Mouse (Mus musculus): ENCODE measurements around the gene Slc17a2. TPM values are rescaled to one million over a fixed set of nuclear protein-coding genes. Genes with fewer than 3 reads are reported as not detected.

The Slc17a2 gene
- total and polyA plus RNA-seq, 3 experiments = 0.11 TPM; not detected in 2

GRCm38 (mm10) chr13:23779025-23779424 is 27.8 kb upstream of the Slc17a2 start:
- TF ChIP-seq POLR2AphosphoS5 (IDR thresholded peaks at IDR 0.05; ENCODE audit: insufficient replicate concordance, low read depth, low read length) = no peak
- Histone ChIP-seq H3K4me1 (ENCODE audit: insufficient read depth, low read depth, low read length) (peaks cover 6% of the 10 kb centered on the region), H3K9me3 (replicated peaks) (no peaks in the 10 kb centered on the region), H3K27me3 (ENCODE audit: insufficient read depth, low read length) (peaks cover 4% of the 10 kb centered on the region; the same call in 1 of the 2 replicates), H3K4me3 (ENCODE audit: low read depth, low read length) (no peak overlapping the region), H3K36me3 (replicated peaks) (no peaks in the 10 kb centered on the region)
- ATAC-seq (ENCODE audit: extremely low read depth, insufficient number of reproducible peaks, low FRiP score, poor library complexity, severe bottlenecking) (no peak), DNase-seq (ENCODE audit: low spot score) (no peak)

DNA sequence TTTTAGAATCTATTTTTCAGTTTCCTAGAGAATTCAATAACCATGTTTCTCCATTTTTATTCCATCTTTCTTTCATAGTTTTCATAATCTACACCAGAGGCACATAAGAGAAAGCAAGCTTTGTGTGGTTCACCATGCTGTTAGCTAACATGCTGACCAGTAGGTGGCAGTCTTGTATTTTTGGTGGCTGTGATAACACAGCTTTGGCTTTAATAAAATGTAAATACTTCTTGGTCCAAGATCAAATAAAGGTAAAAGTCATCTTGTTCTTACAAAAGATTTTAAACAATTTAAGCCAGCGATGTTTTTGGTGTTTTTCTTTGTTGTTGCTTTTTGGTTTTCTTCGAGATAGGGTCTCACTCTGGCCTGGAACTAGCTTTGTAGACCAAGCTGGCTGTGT is 14.3 kb upstream of the Slc17a2 start:
- DNase-seq (ENCODE audit: low spot score) = no peak
- H3K36me3 ChIP-seq (replicated peaks) = no peaks in the 10 kb centered on the region
- H3K9me3 ChIP-seq (replicated peaks) = no peaks in the 10 kb centered on the region
- H3K4me3 ChIP-seq (ENCODE audit: low read depth, low read length) = no peak overlapping the region
- H3K4me1 ChIP-seq (ENCODE audit: insufficient read depth, low read depth, low read length) = no peaks in the 10 kb centered on the region
- TF ChIP-seq CTCF (IDR thresholded peaks at IDR 0.05; ENCODE audit: low read depth, low read length) = peak; percentile 50
- no peak for TF ChIP-seq TAL1 (conservative IDR thresholded peaks at IDR 0.05; ENCODE audit: low read depth, low read length)
- no peak for TF ChIP-seq GATA2 (IDR thresholded peaks at IDR 0.05; ENCODE audit: borderline replicate concordance, low read depth, low read length)
- ATAC-seq (ENCODE audit: extremely low read depth, insufficient number of reproducible peaks, low FRiP score, poor library complexity, severe bottlenecking) = no peak
- H3K27me3 ChIP-seq (ENCODE audit: insufficient read depth, low read length) = peaks cover 9% of the 10 kb centered on the region; the same call in 1 of the 2 replicates

DNA sequence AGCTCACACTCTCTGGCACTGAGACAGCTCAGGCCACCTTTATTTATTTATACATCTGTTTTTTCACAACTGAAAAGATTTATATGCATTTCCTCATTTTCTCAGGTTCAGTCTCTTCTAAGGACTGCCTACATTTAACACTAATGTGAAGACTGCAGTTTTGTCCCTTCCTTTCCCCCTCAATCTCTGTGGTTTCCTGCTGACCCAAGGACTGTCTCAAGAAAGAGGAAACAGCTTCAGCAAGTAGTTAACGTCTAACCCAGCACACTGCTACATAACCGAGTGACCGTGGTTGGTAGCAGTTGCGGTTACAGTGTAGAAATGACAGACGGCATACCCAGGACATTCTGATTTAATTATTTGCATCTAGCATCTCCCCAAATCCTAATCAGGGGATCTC is 7.4 kb upstream of the Slc17a2 start:
- no peaks in the 10 kb centered on the region for H3K9me3 ChIP-seq (replicated peaks)
- no peak for TF ChIP-seq CTCF (IDR thresholded peaks at IDR 0.05; ENCODE audit: low read depth, low read length)
- no peak for TF ChIP-seq POLR2AphosphoS5 (IDR thresholded peaks at IDR 0.05; ENCODE audit: insufficient replicate concordance, low read depth, low read length)
- TF ChIP-seq GATA1 (IDR thresholded peaks at IDR 0.05; ENCODE audit: borderline replicate concordance, low read length) = no peak
- TF ChIP-seq TAL1 (conservative IDR thresholded peaks at IDR 0.05; ENCODE audit: low read depth, low read length) = no peak
- no peak for TF ChIP-seq GATA2 (IDR thresholded peaks at IDR 0.05; ENCODE audit: borderline replicate concordance, low read depth, low read length)
- no peaks in the 10 kb centered on the region for H3K4me1 ChIP-seq (ENCODE audit: insufficient read depth, low read depth, low read length)
- peaks cover 3% of the 10 kb centered on the region; the same call in 1 of the 2 replicates for H3K27me3 ChIP-seq (ENCODE audit: insufficient read depth, low read length)
- no peak overlapping the region for H3K4me3 ChIP-seq (ENCODE audit: low read depth, low read length)
- H3K36me3 ChIP-seq (replicated peaks) = no peaks in the 10 kb centered on the region
- DNase-seq (ENCODE audit: low spot score) = no peak
- no peak for ATAC-seq (ENCODE audit: extremely low read depth, insufficient number of reproducible peaks, low FRiP score, poor library complexity, severe bottlenecking)

DNA sequence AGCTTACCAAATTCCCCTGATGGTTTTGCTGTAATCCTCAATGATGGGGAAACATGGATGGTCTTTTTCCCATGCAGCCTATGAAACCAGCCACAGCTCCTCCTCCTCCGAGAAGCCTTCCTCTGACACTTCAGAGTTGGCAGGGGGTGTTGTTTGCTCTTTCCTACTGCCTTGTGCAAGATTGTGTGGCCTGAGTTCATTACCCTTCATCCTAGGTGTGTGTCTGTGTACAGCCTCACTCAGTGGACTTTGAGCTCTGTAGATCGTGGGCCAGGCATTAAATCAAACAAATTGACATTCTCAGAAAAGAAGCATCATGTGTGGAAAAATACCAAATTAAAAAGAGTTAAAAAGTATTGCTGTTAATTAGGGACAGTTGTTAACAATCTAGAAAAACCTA is 2.3 kb upstream of the Slc17a2 start:
- Histone ChIP-seq H3K27me3 (ENCODE audit: insufficient read depth, low read length) (peaks cover 11% of the 10 kb centered on the region), H3K4me1 (ENCODE audit: insufficient read depth, low read depth, low read length) (no peaks in the 10 kb centered on the region), H3K36me3 (replicated peaks) (no peaks in the 10 kb centered on the region), H3K4me3 (ENCODE audit: low read depth, low read length) (no peak overlapping the region), H3K9me3 (replicated peaks) (no peaks in the 10 kb centered on the region)
- DNase-seq (ENCODE audit: low spot score) (no peak), ATAC-seq (ENCODE audit: extremely low read depth, insufficient number of reproducible peaks, low FRiP score, poor library complexity, severe bottlenecking) (no peak)
- TF ChIP-seq TAL1 (conservative IDR thresholded peaks at IDR 0.05; ENCODE audit: low read depth, low read length) = no peak
- TF ChIP-seq GATA1 (IDR thresholded peaks at IDR 0.05; ENCODE audit: borderline replicate concordance, low read length) = no peak
- TF ChIP-seq CTCF (IDR thresholded peaks at IDR 0.05; ENCODE audit: low read depth, low read length) = no peak
- TF ChIP-seq POLR2AphosphoS5 (IDR thresholded peaks at IDR 0.05; ENCODE audit: insufficient replicate concordance, low read depth, low read length) = no peak
- no peak for TF ChIP-seq GATA2 (IDR thresholded peaks at IDR 0.05; ENCODE audit: borderline replicate concordance, low read depth, low read length)

- H3K4me3 ChIP-seq (ENCODE audit: low read depth, low read length) = no peak overlapping the region
- H3K4me1 ChIP-seq (ENCODE audit: insufficient read depth, low read depth, low read length) = no peaks in the 10 kb centered on the region
- peaks cover 15% of the 10 kb centered on the region for H3K27me3 ChIP-seq (ENCODE audit: insufficient read depth, low read length)
- DNase-seq (ENCODE audit: low spot score) (no peak), ATAC-seq (ENCODE audit: extremely low read depth, insufficient number of reproducible peaks, low FRiP score, poor library complexity, severe bottlenecking) (no peak)
- no peaks in the 10 kb centered on the region for H3K9me3 ChIP-seq (replicated peaks)
- TF ChIP-seq TAL1 (conservative IDR thresholded peaks at IDR 0.05; ENCODE audit: low read depth, low read length) (no peak), GATA2 (IDR thresholded peaks at IDR 0.05; ENCODE audit: borderline replicate concordance, low read depth, low read length) (no peak)
- H3K36me3 ChIP-seq (replicated peaks) = no peaks in the 10 kb centered on the region
These were observed 9.4 kb downstream of the Slc17a2 start for GRCm38 (mm10) chr13:23816148-23816547.

GRCm38 (mm10) chr13:23820179-23820940 is 13.6 kb downstream of the Slc17a2 start:
- H3K9me3 ChIP-seq (replicated peaks) = no peaks in the 10 kb centered on the region
- H3K4me1 ChIP-seq (ENCODE audit: insufficient read depth, low read depth, low read length) = no peaks in the 10 kb centered on the region
- ATAC-seq (ENCODE audit: extremely low read depth, insufficient number of reproducible peaks, low FRiP score, poor library complexity, severe bottlenecking) (no peak), DNase-seq (ENCODE audit: low spot score) (no peak)
- H3K4me3 ChIP-seq (ENCODE audit: low read depth, low read length) = no peak overlapping the region
- TF ChIP-seq GATA2 (IDR thresholded peaks at IDR 0.05; ENCODE audit: borderline replicate concordance, low read depth, low read length) (no peak), TAL1 (conservative IDR thresholded peaks at IDR 0.05; ENCODE audit: low read depth, low read length) (no peak)
- H3K36me3 ChIP-seq (replicated peaks) = no peaks in the 10 kb centered on the region
- peaks cover 6% of the 10 kb centered on the region; the same call in 1 of the 2 replicates for H3K27me3 ChIP-seq (ENCODE audit: insufficient read depth, low read length)

- no peak for DNase-seq (ENCODE audit: low spot score)
- Histone ChIP-seq H3K9me3 (replicated peaks) (no peaks in the 10 kb centered on the region), H3K4me1 (ENCODE audit: insufficient read depth, low read depth, low read length) (no peaks in the 10 kb centered on the region), H3K27me3 (ENCODE audit: insufficient read depth, low read length) (peaks cover 6% of the 10 kb centered on the region; the same call in 1 of the 2 replicates), H3K36me3 (replicated peaks) (no peaks in the 10 kb centered on the region), H3K4me3 (ENCODE audit: low read depth, low read length) (no peak overlapping the region)
- ATAC-seq (ENCODE audit: extremely low read depth, insufficient number of reproducible peaks, low FRiP score, poor library complexity, severe bottlenecking) = no peak
- no peak for TF ChIP-seq CTCF (IDR thresholded peaks at IDR 0.05; ENCODE audit: low read depth, low read length)
- TF ChIP-seq GATA1 (IDR thresholded peaks at IDR 0.05; ENCODE audit: borderline replicate concordance, low read length) = no peak
- no peak for TF ChIP-seq POLR2AphosphoS5 (IDR thresholded peaks at IDR 0.05; ENCODE audit: insufficient replicate concordance, low read depth, low read length)
- no peak for TF ChIP-seq GATA2 (IDR thresholded peaks at IDR 0.05; ENCODE audit: borderline replicate concordance, low read depth, low read length)
- no peak for TF ChIP-seq TAL1 (conservative IDR thresholded peaks at IDR 0.05; ENCODE audit: low read depth, low read length)
These were observed 15.4 kb downstream of the Slc17a2 start for GRCm38 (mm10) chr13:23822213-23822612.
